Mouse (Mus musculus) intestine, postnatal 0 days (tissue): ENCODE results near the gene Styk1. TPM values are rescaled to one million over a fixed set of nuclear protein-coding genes. Genes with fewer than 3 reads are reported as not detected.

Source experiments
- ATAC-seq: fragments of 200-750 bp; cut with Nextera tagmentation; 2 replicates; pipeline ENCODE4 v1.8.0; 2017; ENCODE audit warnings: mild to moderate bottlenecking, moderate TSS enrichment, moderate library complexity
- H3K27ac ChIP-seq: fragments of 300-500 bp; sonication (generic); 2 replicates; pipeline ENCODE4 v1.5.1; 2014; ENCODE audit warnings: mild to moderate bottlenecking, low read depth, low read length, moderate library complexity
- H3K27me3 ChIP-seq: fragments of 300-500 bp; sonication (generic); replicated peaks from 2 replicates; pipeline ENCODE4 v1.6.1; 2014; ENCODE audit warnings: low read length, mixed read lengths; ENCODE audit not compliant: control insufficient read depth, insufficient read depth
- H3K36me3 ChIP-seq: fragments of 300-500 bp; sonication (generic); 2 replicates; pipeline ENCODE4 v1.6.1; 2014; ENCODE audit warnings: mild to moderate bottlenecking, moderate library complexity; ENCODE audit not compliant: control insufficient read depth, insufficient read depth
- H3K4me1 ChIP-seq: fragments of 300-500 bp; sonication (generic); replicated peaks from 2 replicates; pipeline ENCODE4 v1.6.1; 2014; ENCODE audit warnings: antibody characterized with exemption, low read length, mixed read lengths; ENCODE audit not compliant: control insufficient read depth, insufficient read depth
- H3K4me2 ChIP-seq: fragments of 300-500 bp; sonication (generic); replicated peaks from 2 replicates; pipeline ENCODE4 v1.6.1; 2014; ENCODE audit warnings: low read depth, mild to moderate bottlenecking, moderate library complexity
- H3K4me3 ChIP-seq: fragments of 300-500 bp; sonication (generic); 2 replicates; pipeline ENCODE4 v1.5.1; 2014; ENCODE audit warnings: low read depth, low read length
- H3K9ac ChIP-seq: fragments of 300-500 bp; sonication (generic); 2 replicates; pipeline ENCODE4 v1.6.1; 2014; ENCODE audit warnings: mild to moderate bottlenecking, low read depth, low read length
- H3K9me3 ChIP-seq: fragments of 300-500 bp; sonication (generic); 2 replicates; pipeline ENCODE4 v1.6.1; 2016; ENCODE audit warnings: mixed run types; ENCODE audit not compliant: control insufficient read depth
- CTCF ChIP-seq: sonication (generic); IDR thresholded peaks from 2 replicates; pipeline ENCODE4 v1.5.1; 2016; ENCODE audit warnings: low read depth, mild to moderate bottlenecking, control low read depth, antibody characterized with exemption, moderate library complexity
- WGBS: fragments of 180-500 bp; shearing (Covaris S2); extraction: QIAGEN DNeasy Blood & Tissue Kit; methylation state at CpG from one replicate; pipeline ENCODE4 v1.1.7; 2014; 5-methylcytosine and 5-hydroxymethylcytosine counted together
- polyA plus RNA-seq: library from polyadenylated mRNA; unstranded; fragments of >200 nt; fragmentation: Nextera tagmentation; extraction: Ambion mirVana; gene quantifications from 2 replicates; pipeline ENCODE4 v1.2.1, GENCODE M21; 2015

Gene Styk1
- polyA plus RNA-seq, 1 experiment from 2014 or later: 14.1 TPM

DNA sequence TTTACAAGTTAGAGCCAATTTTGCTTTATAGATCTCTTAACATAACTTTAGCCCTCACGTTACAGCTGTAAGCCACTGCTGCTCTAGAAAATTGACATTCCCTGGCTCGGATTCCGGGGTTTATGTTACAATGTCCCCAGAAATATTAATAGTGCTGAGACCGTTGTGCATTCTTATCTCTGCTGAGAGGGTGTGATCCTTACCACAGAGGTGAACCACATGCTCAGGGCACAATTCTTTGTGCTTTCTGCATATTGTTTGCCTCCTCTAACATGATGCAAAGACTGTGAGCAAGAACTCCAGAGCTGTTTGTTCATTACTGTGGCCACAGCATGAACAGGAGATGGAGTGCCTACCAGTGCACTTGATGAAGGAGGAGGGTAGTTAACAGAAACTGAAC lies 76.7 kb downstream of the Styk1 start:
- WGBS: 71% methylated on average over 4 of the region's 4 CpGs
- Histone ChIP-seq H3K36me3 (peaks cover 5% of the 10 kb centered on the region; the same call in 1 of the 2 replicates), H3K4me3 (no peak overlapping the region), H3K27ac (no peak overlapping the region), H3K9ac (no peak overlapping the region), H3K27me3 (no peaks in the 10 kb centered on the region), H3K4me1 (no peaks in the 10 kb centered on the region), H3K9me3 (no peaks in the 10 kb centered on the region), H3K4me2 (no peak overlapping the region)
- TF ChIP-seq CTCF: no peak
- ATAC-seq: no peak

DNA sequence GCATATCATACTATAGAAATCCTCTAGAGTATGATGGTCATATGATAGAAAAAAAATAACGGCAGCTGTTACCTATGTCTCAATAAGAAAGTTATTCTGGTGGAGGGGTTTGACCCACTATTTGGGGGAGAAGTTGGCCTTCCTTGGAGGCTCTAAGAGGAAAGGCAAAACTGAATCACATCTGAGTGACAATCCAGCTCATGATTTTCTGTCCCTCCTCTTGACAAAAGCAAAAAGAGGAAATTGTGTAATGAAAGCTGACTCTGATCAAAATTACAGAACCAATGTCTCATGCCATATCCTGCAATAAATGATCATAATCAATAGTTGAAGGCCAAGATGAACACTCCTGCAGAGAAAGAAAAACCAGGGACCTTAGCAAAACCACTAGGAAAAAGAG lies 81.1 kb downstream of the Styk1 start:
- no peak overlapping the region for H3K4me2 ChIP-seq
- WGBS: 89% methylated on average over 1 of the region's 1 CpGs
- no peaks in the 10 kb centered on the region for H3K4me1 ChIP-seq
- peaks cover under 1% of the 10 kb centered on the region; the same call in 1 of the 2 replicates for H3K36me3 ChIP-seq
- no peak for TF ChIP-seq CTCF
- H3K4me3 ChIP-seq: no peak overlapping the region
- H3K9ac ChIP-seq: no peak overlapping the region
- no peak for ATAC-seq
- H3K27me3 ChIP-seq: no peaks in the 10 kb centered on the region
- no peaks in the 10 kb centered on the region for H3K9me3 ChIP-seq
- no peak overlapping the region for H3K27ac ChIP-seq

DNA sequence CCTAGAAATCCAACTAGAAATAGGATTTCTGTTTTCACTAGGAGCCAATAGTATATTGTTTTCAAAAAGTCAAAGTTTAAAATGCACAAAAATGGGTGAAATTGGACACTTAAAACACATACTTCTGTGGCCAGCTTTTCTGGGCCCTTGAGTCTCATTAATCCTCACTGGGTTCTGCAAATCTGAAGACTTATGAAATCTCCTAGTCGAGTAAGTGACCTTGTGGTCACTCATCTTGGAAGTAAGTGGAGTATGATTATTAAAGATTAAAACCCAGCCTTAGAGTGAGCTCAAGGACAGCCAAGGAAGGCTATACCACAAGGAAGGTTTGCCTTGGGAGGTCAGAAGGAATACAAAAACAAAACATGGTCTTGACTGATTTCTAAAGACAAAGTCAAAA lies 83.1 kb downstream of the Styk1 start:
- Histone ChIP-seq H3K27me3 (no peaks in the 10 kb centered on the region), H3K4me3 (no peak overlapping the region), H3K4me1 (no peaks in the 10 kb centered on the region), H3K9ac (no peak overlapping the region), H3K4me2 (no peak overlapping the region), H3K27ac (no peak overlapping the region), H3K9me3 (no peaks in the 10 kb centered on the region), H3K36me3 (no peaks in the 10 kb centered on the region)
- 60% methylated on average over 1 of the region's 1 CpGs for WGBS
- ATAC-seq: no peak
- no peak for TF ChIP-seq CTCF

DNA sequence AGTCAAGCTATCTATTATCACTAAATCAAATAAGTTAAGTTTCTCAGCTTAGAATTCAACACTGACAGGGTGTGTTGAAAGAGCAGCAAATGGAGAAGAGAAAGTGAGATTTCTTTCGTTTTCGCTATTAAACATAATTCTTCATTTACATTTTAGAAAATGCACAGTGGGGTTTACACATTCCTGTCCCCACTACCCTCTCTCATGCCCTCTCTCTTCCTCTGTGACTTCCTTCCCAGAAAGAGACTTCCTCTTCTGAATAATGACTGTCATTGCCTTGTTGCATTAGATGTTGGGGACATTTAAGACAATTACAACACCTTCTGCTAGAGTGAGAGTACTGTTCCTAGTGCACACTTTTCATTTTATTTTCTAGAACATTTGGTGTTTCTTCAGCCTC lies 83.8 kb downstream of the Styk1 start:
- no peaks in the 10 kb centered on the region for H3K9me3 ChIP-seq
- WGBS: 91% methylated on average over 2 of the region's 2 CpGs
- no peaks in the 10 kb centered on the region for H3K27me3 ChIP-seq
- no peak for TF ChIP-seq CTCF
- no peak overlapping the region for H3K4me3 ChIP-seq
- no peaks in the 10 kb centered on the region for H3K4me1 ChIP-seq
- H3K4me2 ChIP-seq: no peak overlapping the region
- H3K9ac ChIP-seq: no peak overlapping the region
- H3K36me3 ChIP-seq: no peaks in the 10 kb centered on the region
- no peak overlapping the region for H3K27ac ChIP-seq
- ATAC-seq: no peak

GRCm38 (mm10) chr6:131264175-131264574 lies 89.2 kb downstream of the Styk1 start:
- WGBS: 83% methylated on average over 5 of the region's 5 CpGs
- no peak overlapping the region for H3K4me2 ChIP-seq
- H3K9ac ChIP-seq: no peak overlapping the region
- no peak overlapping the region for H3K27ac ChIP-seq
- no peak for ATAC-seq
- no peak overlapping the region for H3K4me3 ChIP-seq
- H3K27me3 ChIP-seq: no peaks in the 10 kb centered on the region
- no peak for TF ChIP-seq CTCF
- H3K9me3 ChIP-seq: no peaks in the 10 kb centered on the region
- H3K36me3 ChIP-seq: no peaks in the 10 kb centered on the region
- H3K4me1 ChIP-seq: no peaks in the 10 kb centered on the region

DNA sequence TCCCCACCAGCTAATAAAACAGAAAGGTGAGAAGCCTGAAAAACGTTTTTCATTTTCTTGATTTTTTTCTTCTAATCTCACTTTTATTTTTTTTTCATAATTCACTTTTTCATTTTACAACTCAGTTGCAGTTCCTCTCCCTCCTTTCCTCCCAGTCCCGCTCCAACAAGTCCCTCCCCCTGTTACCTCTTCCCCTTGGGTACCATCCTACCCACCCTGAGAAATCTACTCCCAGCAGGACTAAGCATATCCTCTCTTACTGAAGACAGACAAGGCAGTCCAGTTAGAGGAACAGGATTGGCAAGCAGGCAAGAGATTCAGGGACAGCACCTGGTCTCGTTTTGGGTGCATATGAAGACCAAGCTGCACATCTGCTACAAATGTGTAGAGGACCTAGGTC lies 90.6 kb downstream of the Styk1 start:
- ATAC-seq: no peak
- no peak overlapping the region for H3K4me2 ChIP-seq
- 47% methylated on average over 3 of the region's 3 CpGs for WGBS

GRCm38 (mm10) chr6:131262009-131262408 lies 91.4 kb downstream of the Styk1 start:
- H3K27ac ChIP-seq: no peak overlapping the region
- H3K27me3 ChIP-seq: no peaks in the 10 kb centered on the region
- WGBS: 76% methylated on average over 3 of the region's 3 CpGs
- H3K9me3 ChIP-seq: no peaks in the 10 kb centered on the region
- TF ChIP-seq CTCF: no peak
- H3K9ac ChIP-seq: no peak overlapping the region
- no peaks in the 10 kb centered on the region for H3K4me1 ChIP-seq
- no peaks in the 10 kb centered on the region for H3K36me3 ChIP-seq
- no peak overlapping the region for H3K4me2 ChIP-seq
- no peak for ATAC-seq
- no peak overlapping the region for H3K4me3 ChIP-seq

More for the DNA sequence above, 90.6 kb downstream of the Styk1 start:
- Histone ChIP-seq H3K9ac (no peak overlapping the region), H3K36me3 (no peaks in the 10 kb centered on the region), H3K4me1 (no peaks in the 10 kb centered on the region), H3K9me3 (no peaks in the 10 kb centered on the region), H3K27me3 (no peaks in the 10 kb centered on the region), H3K4me3 (no peak overlapping the region), H3K27ac (no peak overlapping the region)
- TF ChIP-seq CTCF: no peak

Other genes with a start within 250 kb of the Styk1 start
- 0.61 and 0.63 TPM in 2 replicates for gene Klra2, start 106.2 kb downstream of the Styk1 start, polyA plus RNA-seq
- 37.3 and 40.0 TPM in 2 replicates for gene Magohb, start 60.4 kb downstream of the Styk1 start, polyA plus RNA-seq
- 33.9 and 39.9 TPM in 2 replicates for gene Ybx3, start 34.9 kb upstream of the Styk1 start, polyA plus RNA-seq
- not detected in 2 replicates for gene 5430401F13Rik, start 132.8 kb upstream of the Styk1 start, polyA plus RNA-seq
- not detected in 2 replicates for gene Gm6619, start 132.8 kb upstream of the Styk1 start, polyA plus RNA-seq